Mouse (Mus musculus): ENCODE data around the gene Kcnt1.

GRCm38 (mm10) chr2:25887226-25887625 lies 23.7 kb downstream of the Kcnt1 start:
- TF ChIP-seq POLR2A (IDR thresholded peaks at IDR 0.05; ENCODE audit: borderline replicate concordance, low read depth, low read length): no peak
- no peak for TF ChIP-seq CTCF (IDR thresholded peaks at IDR 0.05; ENCODE audit: low read depth, low read length)
